Mouse (Mus musculus): ENCODE data around the gene Tmem120b.

DNA sequence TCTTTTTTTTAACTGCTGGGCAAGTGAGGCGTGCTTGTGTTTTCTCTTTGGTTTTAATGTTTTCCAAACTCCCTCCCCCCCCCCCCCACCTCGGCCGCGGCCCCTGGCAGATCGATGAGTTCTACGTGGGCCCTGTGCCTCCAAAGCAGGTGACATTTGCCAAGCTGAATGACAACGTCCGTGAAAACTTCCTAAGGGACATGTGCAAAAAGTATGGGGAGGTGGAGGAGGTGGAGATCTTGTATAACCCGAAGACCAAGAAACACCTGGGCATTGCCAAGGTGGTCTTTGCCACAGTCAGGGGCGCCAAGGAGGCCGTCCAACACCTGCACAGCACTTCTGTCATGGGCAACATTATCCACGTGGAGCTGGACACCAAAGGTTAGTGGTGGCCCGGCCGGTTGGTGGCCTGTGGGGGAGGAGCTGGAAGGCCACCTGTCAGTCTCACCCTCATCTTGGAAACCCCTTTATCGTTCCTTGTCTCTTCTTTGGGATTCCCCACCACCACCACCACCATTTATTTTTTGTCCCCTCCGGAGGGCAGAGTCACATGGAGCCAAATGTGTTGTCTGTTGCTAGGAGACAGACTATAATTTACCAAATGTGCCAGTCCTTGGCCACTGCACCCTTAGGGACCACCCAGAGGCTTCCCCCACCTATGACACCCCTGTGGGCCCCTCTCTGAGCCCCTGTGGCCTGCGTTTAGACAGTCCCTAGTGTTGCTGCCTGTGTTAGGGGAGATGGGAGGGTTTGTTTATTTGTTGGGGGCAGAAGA is 75.9 kb downstream of the Tmem120b start:
- TF ChIP-seq CTCF (IDR thresholded peaks at IDR 0.05; ENCODE audit: low read depth, low read length) (no peak), POLR2A (IDR thresholded peaks at IDR 0.05; ENCODE audit: extremely low read depth, insufficient read depth, low read length) (no peak)
